ENCODE assay signal across 21 mouse cellular contexts in genomic region chr4:95456318-95456717, GRCm38 (mm10).
"Had no signal": no experiment of that assay in that cellular context is flagged by ENCODE, and none has a peak within 500 bp of the region (broad histone marks: within the 10 kb centered on the region; RNA-seq: fewer than 3 reads in every experiment).

No protein-coding gene starts in this region.

- H3K4me2 ChIP-seq: limb, embryonic 12.5 days; liver, embryonic 11.5 days; lung, embryonic 15.5 days; midbrain, embryonic 11.5 days; stomach, embryonic 15.5 days had no signal

- H3K9me3 ChIP-seq: limb, embryonic 12.5 days; lung, embryonic 15.5 days; stomach, embryonic 15.5 days had no signal

- H3K36me3 ChIP-seq: limb, embryonic 12.5 days; lung, embryonic 15.5 days; stomach, embryonic 15.5 days had no signal

- ATAC-seq: intestine, postnatal 0 days; liver, postnatal 0 days had no signal

- H3K9ac ChIP-seq: limb, embryonic 12.5 days; liver, embryonic 14.5 days; liver, postnatal 0 days; lung, embryonic 15.5 days; stomach, embryonic 15.5 days had no signal

- H3K27me3 ChIP-seq: limb, embryonic 12.5 days; lung, embryonic 15.5 days; stomach, embryonic 15.5 days had no signal

- DNase-seq: kidney, adult 2 months; kidney, postnatal 25 days; layer of hippocampus, adult 9-11 months; liver, postnatal 0 days; lung, postnatal 14 days; lung, postnatal 4 days; midbrain, embryonic 14.5 days; right cerebral cortex, adult 18-20 months; right cerebral cortex, postnatal 14 days; right cerebral cortex, postnatal 4 days; thymus, adult 18-20 months; thymus, postnatal 36 days had no signal

- H3K27ac ChIP-seq: kidney, postnatal 0 days; layer of hippocampus, adult 2 months; limb, embryonic 12.5 days; liver, embryonic 14.5 days; lung, embryonic 15.5 days; stomach, embryonic 15.5 days had no signal

- H3K4me1 ChIP-seq: lung, embryonic 15.5 days; stomach, embryonic 15.5 days had no signal

- H3K4me3 ChIP-seq: layer of hippocampus, adult 2 months; limb, embryonic 12.5 days; lung, embryonic 15.5 days; stomach, embryonic 15.5 days had no signal
